Mouse (Mus musculus) gastrocnemius, postnatal 25 days (tissue): ENCODE results near the gene Gm826. TPM values are rescaled to one million over a fixed set of nuclear protein-coding genes. Genes with fewer than 3 reads are reported as not detected.

Experiments used
- DNase-seq: peaks from one replicate; pipeline ENCODE4 v3.0.0; 2022
- total RNA-seq, 2 experiments: library from RNA; stranded (reverse); gene quantifications; 1 replicate in 1 of 2; 2 replicates in 1 of 2; pipeline ENCODE4 v1.2.3; 2021

Gene Gm826
- total RNA-seq, 2 experiments from 2014 or later = 2.3 to 3.0 TPM

DNA sequence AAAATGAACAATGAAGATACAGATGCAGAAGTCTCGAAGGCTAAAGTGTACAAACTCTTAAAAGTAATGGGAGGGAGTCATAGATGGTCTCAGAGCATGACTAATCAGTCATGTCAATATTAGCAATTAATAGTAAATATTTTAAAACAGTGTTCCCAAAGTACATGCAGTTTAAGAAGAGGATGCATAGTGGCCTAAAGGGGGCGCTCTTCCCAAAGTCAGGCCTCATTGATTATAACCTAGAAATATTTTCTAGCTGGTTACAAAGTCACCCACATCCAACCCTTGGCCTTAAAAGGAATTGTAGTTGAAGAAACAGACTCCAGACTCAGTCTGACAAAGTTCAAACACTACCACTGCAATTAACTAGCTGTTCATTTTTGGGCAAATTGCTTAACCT is 20.4 kb upstream of the Gm826 start:
- DNase-seq = no peak

DNA sequence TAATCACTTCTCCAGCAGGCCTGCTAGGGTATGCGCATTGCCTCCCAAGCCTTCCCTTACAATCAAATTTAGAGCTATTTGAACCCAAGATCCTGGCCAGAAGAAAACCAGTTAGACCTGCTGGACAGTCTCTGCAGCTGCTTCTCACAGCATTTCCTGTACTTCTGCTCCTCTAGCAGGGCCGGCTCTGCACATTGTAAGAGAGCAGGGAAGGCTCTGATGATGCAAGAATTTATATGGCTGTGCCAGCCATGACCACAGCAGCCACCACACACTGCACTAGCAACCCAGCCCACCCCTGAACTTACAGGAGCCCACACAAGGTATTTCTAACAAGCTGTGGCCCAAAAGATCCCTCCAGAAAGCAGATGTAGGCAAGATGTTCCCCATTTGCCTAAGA is 19.6 kb upstream of the Gm826 start:
- DNase-seq = no peak

DNA sequence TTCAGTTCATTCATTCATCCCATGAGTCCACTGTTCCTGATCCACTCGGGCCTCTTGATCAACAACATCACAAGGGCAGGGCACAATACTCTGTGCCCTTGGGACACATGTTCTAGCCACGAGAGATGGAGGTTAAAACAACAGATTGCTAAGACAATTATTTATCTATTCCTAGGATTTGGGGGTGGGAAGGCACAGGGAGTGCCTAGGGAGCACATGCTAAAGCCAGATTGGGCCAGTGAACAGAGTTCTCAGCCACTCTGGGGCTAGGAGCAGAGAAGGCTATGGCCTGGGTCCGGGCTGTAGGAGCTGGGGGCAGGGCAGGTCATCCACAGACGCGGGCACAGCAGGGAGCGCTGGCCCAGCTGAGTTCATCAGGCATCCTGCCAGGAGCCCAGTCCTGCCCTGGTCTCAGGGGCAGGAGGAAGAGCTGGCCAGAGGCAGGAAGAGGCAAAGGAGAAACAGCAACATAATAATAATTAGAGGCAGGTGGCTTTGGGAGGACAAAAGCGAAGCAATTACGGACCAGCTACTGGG is 17.1 kb upstream of the Gm826 start:
- DNase-seq = no peak

DNA sequence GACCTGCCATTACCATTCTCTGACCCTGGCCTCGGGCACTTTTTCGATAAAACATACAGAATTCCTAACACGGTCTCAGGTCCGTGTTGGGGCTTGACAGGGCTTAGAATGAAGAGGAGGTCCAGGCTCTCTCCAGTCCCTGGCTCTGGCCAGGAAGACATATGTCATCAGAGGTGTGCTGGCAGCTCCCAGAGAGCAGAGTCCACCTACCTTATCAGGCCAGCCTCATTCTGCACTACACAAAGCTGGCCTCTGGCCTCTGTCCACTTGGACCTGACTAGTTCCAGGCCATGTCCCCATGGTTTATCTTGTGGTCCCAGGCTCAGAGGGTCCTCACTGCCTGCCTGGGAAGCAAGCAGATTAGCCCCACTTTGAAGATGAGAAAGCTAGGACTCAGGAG is 15.6 kb upstream of the Gm826 start:
- DNase-seq = no peak

DNA sequence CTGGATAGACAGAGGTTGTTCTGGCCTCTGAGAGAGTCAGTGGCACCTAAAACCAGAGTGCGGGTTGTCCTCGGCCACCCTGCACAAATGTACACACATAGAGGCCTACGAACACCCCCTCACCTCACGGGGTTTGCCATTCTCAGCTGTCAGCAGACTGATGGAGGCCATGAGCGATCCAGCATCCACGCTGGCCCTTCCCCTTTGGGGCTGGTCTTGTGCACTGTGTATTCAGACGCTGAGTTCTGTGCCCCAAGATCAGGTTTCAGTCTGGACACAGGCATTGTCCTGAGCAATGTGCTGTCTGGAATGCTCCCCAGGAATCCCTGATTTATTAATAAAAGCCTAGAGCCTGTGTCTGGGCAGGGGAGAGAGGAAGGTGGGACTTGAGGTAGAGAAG is 14.8 kb upstream of the Gm826 start:
- no peak for DNase-seq

DNA sequence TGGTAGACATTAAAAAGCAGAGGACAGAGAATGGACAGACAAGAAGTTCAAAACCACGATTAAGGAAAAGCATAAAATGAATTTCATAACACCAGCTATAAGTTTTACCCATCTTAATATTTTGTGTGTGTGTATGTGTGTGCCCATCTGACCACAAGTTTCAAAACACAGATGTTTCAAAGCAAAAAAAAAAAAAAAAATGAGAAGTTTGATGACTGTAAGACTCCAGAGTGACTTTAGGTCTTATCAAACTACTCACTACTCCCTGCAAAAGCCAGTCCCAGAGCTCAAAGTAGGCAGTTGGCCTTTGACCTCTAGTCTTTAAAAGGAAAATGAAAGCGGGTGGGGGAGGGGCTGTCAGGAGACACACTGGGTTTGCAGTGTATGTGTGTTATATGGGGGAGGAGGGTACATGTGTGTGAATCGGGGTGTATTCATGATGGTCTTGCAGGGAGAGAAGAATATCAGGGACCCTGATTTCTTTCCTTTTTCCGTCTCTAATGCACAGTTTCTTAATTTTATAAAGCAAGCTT is 14.2 kb upstream of the Gm826 start:
- no peak for DNase-seq

DNA sequence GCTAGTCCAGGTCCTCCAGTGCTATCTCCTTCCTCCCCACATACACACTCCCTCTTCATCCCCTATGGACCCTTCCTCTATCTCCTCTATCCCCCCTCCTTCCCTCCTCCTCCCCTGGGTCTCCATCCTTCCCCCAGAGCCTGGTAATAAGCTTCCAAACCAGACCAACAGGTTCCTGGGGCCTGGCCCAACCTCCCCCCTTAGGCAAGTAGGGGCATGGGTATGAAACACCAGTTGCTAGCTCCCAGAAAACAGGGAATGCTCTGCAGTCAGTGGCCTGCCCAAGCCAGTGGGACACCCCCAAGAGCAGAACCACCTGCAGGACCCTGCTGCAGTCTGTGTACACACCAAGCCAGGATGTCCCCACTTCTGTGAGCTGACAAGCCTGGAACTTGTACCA is 11.7 kb upstream of the Gm826 start:
- no peak for DNase-seq

DNA sequence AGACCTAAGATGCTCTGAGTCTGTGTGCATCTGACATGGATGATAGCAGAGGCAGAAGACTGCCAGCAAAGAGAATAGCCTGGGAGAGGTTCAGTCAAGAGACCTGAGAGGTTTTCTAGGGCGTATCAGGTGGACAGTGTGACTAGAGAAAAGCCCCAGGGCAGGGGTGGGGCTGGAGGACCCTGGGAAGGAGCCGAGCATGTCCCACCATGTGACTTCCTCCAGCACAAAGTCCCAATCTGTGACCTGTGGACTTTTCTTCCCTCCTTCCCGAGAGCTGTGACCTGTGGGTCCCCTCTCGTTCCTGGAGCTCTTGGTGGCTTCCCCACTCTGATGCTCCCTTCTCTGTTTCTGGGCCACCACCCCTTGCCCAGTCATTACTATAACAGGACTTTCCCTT is 6.2 kb upstream of the Gm826 start:
- no peak for DNase-seq

DNA sequence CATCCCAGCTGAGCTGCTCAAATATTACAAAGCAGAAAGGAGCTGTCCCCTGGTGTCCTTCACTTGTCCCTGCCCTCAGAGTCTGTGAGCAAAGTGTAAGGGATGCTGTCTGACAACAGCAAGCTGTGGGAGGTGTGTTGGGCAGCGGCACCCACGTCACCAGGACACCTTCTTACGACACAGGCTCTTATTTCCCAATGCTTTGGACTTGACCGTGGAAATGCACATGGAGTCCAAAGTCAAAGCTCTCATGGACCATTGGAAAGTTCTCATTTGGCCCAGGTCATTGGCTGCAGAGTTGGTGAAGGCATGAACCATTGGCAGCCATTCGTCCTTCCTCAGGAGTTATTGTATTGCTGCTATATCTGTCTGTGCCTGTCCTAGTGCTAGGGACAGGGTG is 5.6 kb upstream of the Gm826 start:
- DNase-seq = no peak

DNA sequence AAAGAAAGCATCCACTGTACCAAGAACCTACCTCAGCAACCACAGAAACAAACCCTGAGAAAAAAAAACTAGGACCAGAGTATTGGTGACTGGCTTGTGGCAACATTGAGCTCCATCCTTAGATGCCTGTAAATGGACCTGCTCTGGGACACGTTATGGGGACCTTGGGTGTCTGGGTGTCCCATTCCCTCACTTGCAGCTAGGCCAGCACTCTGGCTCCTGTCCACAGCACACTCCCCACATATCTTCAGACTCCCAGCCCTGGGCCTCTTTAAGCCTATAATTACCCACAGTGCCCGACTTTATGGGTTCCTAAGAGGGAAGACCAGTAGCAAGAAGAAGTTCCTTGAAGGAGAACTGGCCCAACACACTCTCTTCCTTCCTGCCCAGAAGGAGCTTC is 2.1 kb upstream of the Gm826 start:
- peak; percentile 47 for DNase-seq

DNA sequence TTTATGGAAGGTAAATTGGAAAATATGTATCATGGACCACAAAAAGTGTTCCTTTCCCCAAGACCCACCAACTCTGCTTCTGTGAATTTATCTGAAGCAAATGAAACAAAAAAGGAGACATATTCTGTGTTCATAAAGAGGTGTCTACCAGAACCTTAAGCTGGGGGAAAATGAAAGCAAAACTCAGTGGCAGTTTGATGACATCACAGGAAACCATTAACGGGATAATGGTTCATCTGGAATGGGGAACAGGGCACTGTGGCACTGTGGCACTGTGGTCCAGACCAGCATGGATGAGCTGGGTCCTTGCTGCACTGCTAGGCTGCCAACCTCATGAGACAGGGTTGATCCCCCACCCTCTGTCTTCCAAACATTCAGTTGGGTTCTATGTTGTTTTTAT is 1.1 kb upstream of the Gm826 start:
- DNase-seq = no peak

DNA sequence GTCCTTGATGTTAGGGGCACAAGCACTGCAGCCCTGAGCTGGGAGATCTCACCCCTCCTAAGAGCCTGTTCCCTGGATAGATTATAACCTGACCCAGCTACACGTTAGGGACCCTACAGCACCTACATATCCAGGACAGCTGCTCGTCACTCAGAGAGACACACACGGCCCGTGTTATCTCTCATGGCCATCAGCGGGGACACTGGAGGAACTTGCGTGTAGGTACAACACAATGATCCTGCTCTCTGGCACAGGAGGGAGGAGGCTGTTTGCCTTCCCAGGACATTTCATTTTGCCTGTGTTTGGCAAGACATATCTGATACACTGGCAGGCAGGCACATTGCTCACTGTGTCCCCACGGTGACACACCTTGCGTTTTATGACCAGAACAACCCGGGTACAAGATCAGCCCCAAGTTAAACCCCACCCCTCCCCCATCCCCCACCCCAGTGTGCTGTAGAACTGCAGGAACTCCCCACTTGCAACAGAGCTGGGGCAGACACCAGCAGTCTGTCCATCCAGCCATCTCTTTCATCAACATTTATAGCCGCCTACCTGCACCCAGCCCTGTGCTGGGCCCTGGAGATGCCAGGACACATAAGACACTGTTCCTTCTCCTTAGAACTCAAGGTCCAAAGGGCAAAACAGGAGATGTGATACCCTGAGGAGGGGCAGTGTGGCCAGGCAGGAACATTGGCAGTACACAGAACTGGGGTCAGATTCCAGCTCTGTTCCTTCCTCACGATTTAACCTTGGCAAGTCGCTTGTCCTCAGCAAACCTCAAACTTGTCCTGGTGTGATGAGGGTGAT is 1.2 kb downstream of the Gm826 start:
- peak; percentile 70 for DNase-seq

DNA sequence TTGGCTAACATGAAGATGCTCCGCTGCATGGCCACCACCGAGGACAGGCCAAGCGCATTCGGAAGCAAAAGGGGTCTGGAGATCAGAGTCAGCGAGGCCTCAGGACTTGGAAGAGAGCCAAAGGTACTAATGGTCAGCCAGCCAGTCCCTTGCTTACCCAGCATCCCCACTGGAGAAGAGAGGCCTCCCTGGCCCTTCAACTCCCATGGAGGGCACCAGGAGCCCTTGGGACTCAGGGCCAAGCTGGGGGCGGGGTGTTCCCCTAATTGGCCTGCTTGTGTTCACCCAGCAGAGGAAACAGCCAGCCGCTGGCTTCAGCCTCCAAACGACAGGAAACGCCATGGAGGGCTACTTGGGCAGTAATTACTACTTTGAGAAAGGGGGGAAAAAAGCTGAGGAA is 5.1 kb downstream of the Gm826 start:
- no peak for DNase-seq

DNA sequence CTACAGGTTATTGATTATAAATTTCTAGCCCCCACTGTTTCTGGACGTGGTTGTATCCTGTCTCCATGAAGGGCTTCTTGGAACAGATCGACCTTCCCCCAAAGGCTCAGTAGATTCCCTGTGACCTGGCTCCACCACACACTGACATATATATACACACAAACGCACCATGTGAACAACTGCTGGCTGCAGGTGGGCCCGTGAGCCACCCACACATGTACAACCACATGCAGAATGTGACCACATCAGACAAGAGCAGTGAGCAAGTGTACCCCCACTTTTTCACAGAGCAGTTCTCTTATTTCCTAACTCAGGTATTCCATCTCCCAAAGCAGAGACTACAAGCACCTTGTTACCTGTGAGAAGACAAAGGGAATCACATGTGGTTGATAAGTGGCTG is 6.2 kb downstream of the Gm826 start:
- DNase-seq = no peak

DNA sequence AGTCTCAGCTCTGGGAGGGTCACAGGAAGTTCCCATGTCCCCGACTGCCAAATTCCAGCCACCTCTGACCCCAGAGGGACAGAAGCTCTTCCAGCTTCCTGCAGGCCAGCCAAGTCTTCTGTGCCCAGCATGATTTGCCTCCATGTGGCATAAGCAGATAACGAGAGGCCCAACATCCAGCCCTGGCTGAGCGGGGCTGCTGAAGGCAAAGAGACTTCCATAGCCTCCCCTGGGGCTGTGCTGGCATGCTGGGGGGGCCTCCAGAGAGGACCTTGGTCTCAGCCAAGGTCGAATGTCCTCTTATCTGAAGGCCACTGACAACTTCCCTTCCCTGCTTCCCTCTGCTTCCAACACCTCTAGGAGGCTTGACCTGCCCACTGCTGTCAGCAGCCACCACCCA is 6.8 kb downstream of the Gm826 start:
- DNase-seq = no peak

DNA sequence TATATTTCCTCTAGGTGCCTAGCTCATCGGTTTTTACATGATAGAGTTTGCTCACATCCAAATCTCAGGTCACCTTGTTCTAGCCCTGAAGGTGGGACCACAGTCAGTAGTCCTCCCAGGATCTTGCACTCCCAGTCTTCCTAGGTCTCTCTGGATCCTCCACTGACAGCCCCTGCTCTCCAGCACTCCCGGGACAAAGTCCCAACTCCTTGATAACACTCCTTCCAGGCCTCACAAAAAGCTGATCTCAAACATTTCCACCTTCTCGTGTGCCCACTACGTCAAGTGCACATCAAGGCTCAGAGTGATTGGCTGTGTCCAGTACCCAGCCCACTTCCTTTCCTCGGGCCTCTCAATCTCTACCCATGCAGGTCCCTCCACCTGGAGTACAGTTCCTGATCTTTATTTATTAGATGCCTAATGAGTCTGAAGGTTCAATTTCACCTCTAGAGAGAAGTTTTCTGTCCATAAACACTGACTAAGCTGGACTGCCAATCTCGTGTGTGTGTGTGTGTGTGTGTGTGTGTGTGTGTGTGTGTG is 8.8 kb downstream of the Gm826 start:
- DNase-seq = no peak

DNA sequence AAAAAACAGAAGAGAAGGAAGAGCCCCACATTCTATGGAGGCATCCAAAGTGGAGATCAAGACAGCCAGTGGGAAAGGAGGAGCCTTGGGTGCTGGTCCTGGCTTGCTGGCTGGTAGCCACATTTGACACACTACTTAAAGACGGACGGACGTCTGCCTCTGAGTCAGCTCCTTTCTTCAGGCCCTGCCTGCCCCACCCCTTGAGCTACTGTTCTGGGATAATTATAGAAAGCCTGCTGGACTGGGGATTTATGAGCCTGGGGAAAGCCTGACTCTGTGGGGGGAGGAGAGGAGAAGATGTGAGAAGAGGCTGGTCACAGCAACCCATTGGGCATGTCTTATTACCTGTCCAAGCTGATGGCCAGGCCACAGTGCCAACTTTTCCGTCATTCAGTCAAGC is 12.1 kb downstream of the Gm826 start:
- peak; percentile 53 for DNase-seq

DNA sequence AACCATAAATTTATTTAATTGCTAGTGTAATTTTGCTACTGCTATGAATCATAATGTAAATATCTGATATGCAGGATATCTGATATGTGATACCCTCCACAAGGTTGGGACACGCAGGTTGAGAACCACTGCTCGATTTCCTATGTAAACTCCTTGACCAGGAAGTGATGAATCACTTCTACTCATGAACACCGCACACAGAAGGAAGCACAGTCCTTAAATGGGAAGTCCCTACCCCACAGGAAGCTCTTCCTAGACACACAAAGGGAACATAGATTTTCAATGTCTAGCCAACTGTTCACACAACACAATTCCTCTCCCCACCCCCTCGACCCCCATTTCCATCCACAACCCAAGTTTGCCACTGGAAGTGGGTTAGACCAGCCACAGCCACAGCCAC is 15.7 kb downstream of the Gm826 start:
- no peak for DNase-seq

DNA sequence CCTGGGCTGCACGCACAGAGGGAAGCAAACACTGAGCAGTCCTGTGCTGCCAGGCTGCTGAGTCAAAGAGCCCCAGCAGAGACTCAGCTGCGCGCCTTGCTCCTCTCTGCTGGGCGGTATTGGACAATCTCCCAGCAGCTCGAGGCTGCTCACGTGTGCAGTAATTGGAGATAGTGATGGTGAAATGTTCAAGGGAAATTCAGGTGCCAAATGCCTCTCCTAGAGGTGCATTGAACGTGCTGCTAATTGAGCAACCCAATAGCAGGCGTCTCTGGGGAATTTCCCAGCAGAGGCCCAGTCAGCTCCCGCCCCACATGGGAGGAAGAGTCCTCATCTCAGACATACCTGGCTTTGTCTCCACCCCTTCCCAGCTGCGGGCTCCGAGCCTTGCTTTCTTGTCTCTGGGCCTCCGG is 20.4 kb downstream of the Gm826 start:
- no peak for DNase-seq

DNA sequence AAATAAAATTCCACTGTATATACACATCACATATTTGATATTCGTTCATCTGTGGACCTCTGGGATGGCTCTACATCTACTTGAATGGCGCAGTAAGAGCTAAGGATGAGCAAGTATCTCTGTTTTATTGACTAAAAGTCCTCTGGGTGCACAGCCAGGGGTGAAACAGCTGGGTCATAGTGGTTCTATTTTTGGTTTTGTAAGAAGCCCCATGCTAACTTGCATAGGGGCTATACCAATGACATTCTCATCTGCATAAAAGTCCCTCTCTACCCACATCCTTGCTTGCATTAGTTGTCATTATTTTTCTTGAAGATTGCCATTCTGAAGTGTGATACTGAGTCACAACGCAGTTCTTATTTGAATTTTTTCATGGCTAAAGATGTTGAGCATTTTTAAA is 28.9 kb downstream of the Gm826 start:
- no peak for DNase-seq

DNA sequence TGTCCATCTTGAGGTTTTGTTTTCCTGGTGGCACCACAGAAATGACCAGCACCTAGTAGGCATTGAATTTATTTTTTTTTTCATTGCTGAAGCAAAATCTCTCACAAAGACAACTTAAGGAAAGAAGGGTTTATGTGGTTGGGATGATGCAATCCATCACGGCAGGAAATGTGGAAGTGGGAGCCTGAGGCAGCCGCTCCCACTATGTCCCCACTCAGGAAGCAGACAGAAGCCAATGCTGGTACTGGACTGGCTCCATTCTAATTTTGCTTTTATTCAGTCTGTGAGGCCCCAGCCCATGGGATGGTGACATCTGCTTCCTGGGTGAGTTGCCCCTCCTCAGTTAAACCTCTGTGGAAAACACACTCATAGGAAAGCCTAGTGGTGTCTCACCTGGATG is 30.0 kb downstream of the Gm826 start:
- DNase-seq = no peak

DNA sequence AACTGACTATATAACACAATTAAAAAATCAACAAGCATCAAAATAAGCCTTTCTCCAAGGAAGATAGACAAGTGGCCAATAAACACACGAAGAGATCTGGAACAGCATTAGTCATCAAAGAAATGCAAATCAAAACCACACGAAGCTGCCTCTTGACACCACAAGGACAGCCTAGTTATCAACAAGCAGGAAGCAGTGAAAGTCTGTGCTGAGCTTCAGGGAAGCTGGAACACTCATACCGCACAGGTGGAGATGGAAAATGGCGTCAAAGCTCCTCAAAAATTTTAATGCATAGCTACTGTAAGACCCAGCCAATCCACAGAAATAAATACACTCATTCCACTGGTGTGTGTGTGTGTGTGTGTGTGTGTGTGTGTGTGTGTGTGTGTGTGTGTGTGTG is 31.9 kb downstream of the Gm826 start:
- no peak for DNase-seq

DNA sequence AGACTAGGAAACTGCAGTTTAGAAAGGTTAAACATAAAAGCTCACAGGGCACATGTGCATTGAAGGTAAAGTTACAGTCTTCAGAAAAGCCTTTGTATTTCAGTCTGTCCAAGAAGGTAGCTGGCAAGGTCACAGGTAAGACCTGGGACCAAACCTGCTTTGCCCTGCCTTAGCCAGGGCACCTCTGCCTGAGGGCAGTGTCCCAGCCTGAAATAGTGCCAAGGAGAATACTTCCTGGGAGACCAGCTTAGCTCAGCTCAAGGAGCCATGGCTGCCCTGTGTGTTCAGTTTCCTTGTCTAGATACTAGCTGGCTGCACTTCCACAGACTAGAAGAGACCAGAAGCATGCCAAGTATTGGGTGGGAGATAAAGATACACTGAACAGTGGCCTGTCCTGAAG is 35.4 kb downstream of the Gm826 start:
- no peak for DNase-seq
